Mouse (Mus musculus) T-helper 1 cell (primary cell): Measurements from ENCODE around the gene 2410004B18Rik.
"Not testable (repeated sequence)": the region's sequence is repeated elsewhere in the genome, so short reads cannot be mapped to it uniquely, and the experiment has no call there.

ENCODE experiments used
- in situ Hi-C: fragments of 300-600 bp; cut with MboI, MseI; formaldehyde crosslinking; loops from one replicate; pipeline ENCODE4 v1.15.1; 2025; ENCODE audit warnings: high pct_unique_total_duplicates

The 2410004B18Rik gene

GRCm38 (mm10) chr3:145937505-145938404, at the start of gene 2410004B18Rik:
Gene 2410004B18Rik, plus strand, starts transcription at chr3:145938014.
- in situ Hi-C loops: no loop called here

- in situ Hi-C loops: no loop called here
Measured at GRCm38 (mm10) chr3:145890346-145891132, 47.3 kb upstream of the 2410004B18Rik start.

GRCm38 (mm10) chr3:145892451-145892850, 45.4 kb upstream of the 2410004B18Rik start:
- in situ Hi-C loops: no loop called here

- in situ Hi-C loops: no loop called here
Measured at GRCm38 (mm10) chr3:145894131-145894530, 43.7 kb upstream of the 2410004B18Rik start.

GRCm38 (mm10) chr3:145897749-145898148, 40.1 kb upstream of the 2410004B18Rik start:
- in situ Hi-C loops: no loop called here

GRCm38 (mm10) chr3:145899832-145900231, 38.0 kb upstream of the 2410004B18Rik start:
- in situ Hi-C loops: loop anchor here (5.0 to 10.0 kb wide), 3 partner anchors 98 to 765 kb away; no protein-coding TSS in a partner anchor

- in situ Hi-C loops: loop anchor here (5.0 to 10.0 kb wide), 3 partner anchors 101 to 769 kb away; no protein-coding TSS in a partner anchor
Measured at GRCm38 (mm10) chr3:145903530-145903929, 34.3 kb upstream of the 2410004B18Rik start.

- in situ Hi-C loops: loop anchor here (5.0 to 10.0 kb wide), 3 partner anchors 103 to 770 kb away; no protein-coding TSS in a partner anchor
Measured at GRCm38 (mm10) chr3:145904850-145905776, 32.7 kb upstream of the 2410004B18Rik start.

- in situ Hi-C loops: loop anchor here (10.0 kb wide), 1 partner anchor 772 kb away; no protein-coding TSS in a partner anchor
Measured at GRCm38 (mm10) chr3:145906582-145906981, 31.2 kb upstream of the 2410004B18Rik start.

- in situ Hi-C loops: no loop called here
Measured at GRCm38 (mm10) chr3:145912512-145912911, 25.3 kb upstream of the 2410004B18Rik start.

GRCm38 (mm10) chr3:145913263-145913662, 24.6 kb upstream of the 2410004B18Rik start:
- in situ Hi-C loops: no loop called here

GRCm38 (mm10) chr3:145913942-145914341, 23.9 kb upstream of the 2410004B18Rik start:
- in situ Hi-C loops: not testable (repeated sequence)

GRCm38 (mm10) chr3:145916374-145916773, 21.4 kb upstream of the 2410004B18Rik start:
- in situ Hi-C loops: loop anchor here (5.0 kb wide), 1 partner anchor 339 kb away; the partner anchor contains the start of gene Znhit6

GRCm38 (mm10) chr3:145916826-145917225, 21.0 kb upstream of the 2410004B18Rik start:
- in situ Hi-C loops: loop anchor here (5.0 kb wide), 1 partner anchor 340 kb away; the partner anchor contains the start of gene Znhit6

- in situ Hi-C loops: loop anchor here (10.0 kb wide), 1 partner anchor 603 kb away; the partner anchor contains the start of gene Rpf1
Measured at GRCm38 (mm10) chr3:145922019-145922854, 15.6 kb upstream of the 2410004B18Rik start, which contains the start of gene Bcl10. Gene Bcl10, plus strand, starts transcription at chr3:145922804.

- in situ Hi-C loops: loop anchor here (10.0 kb wide), 1 partner anchor 602 kb away; the partner anchor contains the start of gene Rpf1
Measured at GRCm38 (mm10) chr3:145922971-145923370, 14.8 kb upstream of the 2410004B18Rik start.

GRCm38 (mm10) chr3:145923874-145924577, 13.8 kb upstream of the 2410004B18Rik start:
- in situ Hi-C loops: loop anchor here (10.0 kb wide), 1 partner anchor 601 kb away; the partner anchor contains the start of gene Rpf1

- in situ Hi-C loops: loop anchor here (10.0 kb wide), 1 partner anchor 600 kb away; the partner anchor contains the start of gene Rpf1
Measured at GRCm38 (mm10) chr3:145924649-145925337, 13.0 kb upstream of the 2410004B18Rik start.
